Mouse (Mus musculus) heart, postnatal 0 days (tissue): ENCODE measurements around the gene Gm12248. TPM values are rescaled to one million over a fixed set of nuclear protein-coding genes. Genes with fewer than 3 reads are reported as not detected.

Experiments used
- ATAC-seq: fragments of 200-750 bp; cut with Nextera tagmentation; 2 replicates; pipeline ENCODE4 v1.8.0; 2017; ENCODE audit warnings: low read depth, moderate number of reproducible peaks, moderate library complexity; ENCODE audit not compliant: insufficient read depth
- DNase-seq: peaks from one replicate; pipeline ENCODE4 v3.0.0-alpha.2; 2016; ENCODE audit warnings: low spot score
- H3K27ac ChIP-seq: fragments of 300-500 bp; sonication (generic); 2 replicates; pipeline ENCODE4 v1.5.1; 2014; ENCODE audit warnings: low read depth, mild to moderate bottlenecking
- H3K27me3 ChIP-seq: fragments of 300-500 bp; sonication (generic); 2 replicates; pipeline ENCODE4 v1.6.1; 2014; ENCODE audit warnings: low read length, mixed read lengths; ENCODE audit not compliant: control insufficient read depth, insufficient read depth
- H3K36me3 ChIP-seq: fragments of 300-500 bp; sonication (generic); replicated peaks from 2 replicates; pipeline ENCODE4 v1.6.1; 2014; ENCODE audit warnings: low read length, mixed read lengths; ENCODE audit not compliant: control insufficient read depth, insufficient read depth
- H3K4me1 ChIP-seq: fragments of 300-500 bp; sonication (generic); 2 replicates; pipeline ENCODE4 v1.6.1; 2014; ENCODE audit warnings: antibody characterized with exemption; ENCODE audit not compliant: control insufficient read depth, insufficient read depth
- H3K4me2 ChIP-seq: fragments of 300-500 bp; sonication (generic); 2 replicates; pipeline ENCODE4 v1.6.1; 2014; ENCODE audit warnings: low read depth, mild to moderate bottlenecking, low read length, moderate library complexity
- H3K4me3 ChIP-seq: fragments of 300-500 bp; sonication (generic); 2 replicates; pipeline ENCODE4 v1.5.1; 2014; ENCODE audit warnings: low read depth, low read length
- H3K9ac ChIP-seq: fragments of 300-500 bp; sonication (generic); replicated peaks from 2 replicates; pipeline ENCODE4 v1.6.1; 2014; ENCODE audit warnings: low read depth, low read length, mixed read lengths
- H3K9me3 ChIP-seq: fragments of 300-500 bp; sonication (generic); replicated peaks from 2 replicates; pipeline ENCODE4 v1.6.1; 2016; ENCODE audit warnings: low read length; ENCODE audit not compliant: control insufficient read depth
- CTCF ChIP-seq: IDR thresholded peaks from 2 replicates; pipeline ENCODE4 v1.5.1; 2016; ENCODE audit warnings: antibody characterized with exemption, control low read depth, low read depth
- EP300 ChIP-seq: IDR thresholded peaks from 2 replicates; pipeline ENCODE4 v1.6.1; 2016; ENCODE audit warnings: antibody characterized with exemption, low read depth
- WGBS: fragments of 180-500 bp; shearing (Covaris S2); extraction: QIAGEN DNeasy Blood & Tissue Kit; methylation state at CpG from one replicate; pipeline ENCODE4 v1.1.7; 2014; 5-methylcytosine and 5-hydroxymethylcytosine counted together
- polyA plus RNA-seq: library from polyadenylated mRNA; unstranded; fragments of >200 nt; fragmentation: Nextera tagmentation; extraction: Ambion mirVana; gene quantifications from 2 replicates; pipeline ENCODE4 v1.2.1, GENCODE M21; 2015
- total RNA-seq: library from RNA; depleted of rRNA; stranded (reverse); fragments of >200 nt; gene quantifications from 2 replicates; pipeline ENCODE4 v1.2.3, GENCODE M21; 2014; ENCODE audit warnings: low replicate concordance; rRNA removed

The Gm12248 gene
- total and polyA plus RNA-seq, 2 experiments from 2014 or later = not detected

DNA sequence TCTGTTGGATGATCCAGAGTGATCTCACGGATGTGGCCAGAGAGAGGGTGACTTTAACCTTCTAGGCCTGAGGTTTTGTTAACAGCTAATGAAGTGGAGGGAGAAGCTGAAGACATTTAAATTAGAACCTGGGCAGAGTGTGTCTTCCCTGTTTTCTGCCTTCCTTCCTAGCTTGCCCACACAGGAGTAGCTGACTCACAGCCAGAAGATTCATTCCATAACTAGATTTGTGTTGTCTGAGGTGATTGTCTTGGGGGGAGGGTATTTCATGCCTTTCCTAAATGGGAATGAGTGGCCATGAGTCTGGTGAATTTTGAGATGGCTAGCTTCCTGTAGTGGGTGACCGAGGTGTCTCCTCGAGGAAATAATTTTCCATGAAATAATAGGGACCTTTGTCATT is 76.6 kb downstream of the Gm12248 start:
- Histone ChIP-seq H3K36me3 (no peaks in the 10 kb centered on the region), H3K27me3 (no peaks in the 10 kb centered on the region), H3K4me2 (no peak overlapping the region), H3K9ac (no peak overlapping the region), H3K4me3 (no peak overlapping the region), H3K27ac (peak overlapping the region; percentile 43; the same call in 1 of the 2 replicates), H3K9me3 (no peaks in the 10 kb centered on the region), H3K4me1 (peaks cover 51% of the 10 kb centered on the region)
- no peak for ATAC-seq
- DNase-seq = no peak
- WGBS = 39% methylated on average over 3 of the region's 3 CpGs
- no peak for TF ChIP-seq EP300
- TF ChIP-seq CTCF = no peak

DNA sequence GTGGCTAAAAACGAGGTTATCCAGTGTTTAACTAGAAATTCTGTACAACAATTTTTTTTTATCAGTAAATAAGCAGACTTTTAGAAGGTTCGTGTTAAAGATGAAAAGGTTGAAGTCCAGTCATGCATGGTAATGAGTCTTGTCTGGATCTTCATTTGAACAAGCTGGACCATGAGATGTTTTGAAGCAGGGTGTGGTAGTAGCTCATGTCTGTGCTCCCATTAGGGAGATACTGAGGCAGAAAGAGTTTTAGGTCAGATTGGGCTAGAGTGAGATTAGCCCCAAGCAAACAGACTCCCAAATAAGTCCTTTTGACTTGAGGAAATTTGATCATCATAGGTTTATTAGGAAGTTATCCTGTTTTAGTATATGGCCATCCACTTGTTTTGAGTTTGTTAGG is 77.6 kb downstream of the Gm12248 start:
- Histone ChIP-seq H3K27ac (no peak overlapping the region), H3K4me2 (no peak overlapping the region), H3K4me3 (no peak overlapping the region), H3K9me3 (no peaks in the 10 kb centered on the region), H3K9ac (no peak overlapping the region), H3K4me1 (peaks cover 51% of the 10 kb centered on the region), H3K27me3 (no peaks in the 10 kb centered on the region), H3K36me3 (no peaks in the 10 kb centered on the region)
- ATAC-seq (no peak), DNase-seq (no peak)
- TF ChIP-seq EP300 = no peak
- TF ChIP-seq CTCF = no peak
- 76% methylated on average over 2 of the region's 2 CpGs for WGBS

DNA sequence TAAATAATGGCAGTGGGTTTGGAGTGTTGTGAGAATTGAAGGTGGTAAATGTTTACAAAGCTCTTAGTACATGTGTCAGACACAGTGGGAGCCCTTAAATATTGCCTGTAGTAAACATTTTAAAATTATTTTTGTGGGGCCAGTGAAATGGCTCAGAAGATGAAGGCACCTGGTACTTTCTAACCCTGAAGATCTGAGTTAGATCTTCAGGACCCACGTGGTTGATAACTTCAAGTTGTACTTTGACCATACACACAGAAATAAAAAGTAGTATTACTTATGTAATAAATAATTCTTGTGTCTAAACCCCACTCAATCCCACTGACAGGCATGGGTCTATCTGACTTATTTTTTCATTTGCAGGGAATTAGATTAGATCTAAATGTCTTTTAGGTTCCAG is 78.3 kb downstream of the Gm12248 start:
- Histone ChIP-seq H3K36me3 (no peaks in the 10 kb centered on the region), H3K4me1 (peaks cover 46% of the 10 kb centered on the region), H3K27ac (no peak overlapping the region), H3K4me3 (no peak overlapping the region), H3K4me2 (no peak overlapping the region), H3K9me3 (no peaks in the 10 kb centered on the region), H3K9ac (no peak overlapping the region), H3K27me3 (no peaks in the 10 kb centered on the region)
- no peak for DNase-seq
- TF ChIP-seq EP300 = no peak
- TF ChIP-seq CTCF = no peak
- ATAC-seq = no peak
- 69% methylated on average over 1 of the region's 1 CpGs for WGBS

Other genes with a start within 250 kb of the Gm12248 start
- gene Larp1, start 84.1 kb downstream of the Gm12248 start, total RNA-seq = 18.2 and 21.8 TPM in 2 replicates
- gene Larp1, start 84.1 kb downstream of the Gm12248 start, polyA plus RNA-seq = 6.7 and 8.3 TPM in 2 replicates
- gene Cnot8, start 11.0 kb upstream of the Gm12248 start, total RNA-seq = 73.1 and 76.6 TPM in 2 replicates
- gene Cnot8, start 11.0 kb upstream of the Gm12248 start, polyA plus RNA-seq = 68.6 and 71.3 TPM in 2 replicates
- gene Gemin5, start 75.4 kb upstream of the Gm12248 start, total RNA-seq = 15.7 and 16.4 TPM in 2 replicates
- gene Gemin5, start 75.4 kb upstream of the Gm12248 start, polyA plus RNA-seq = 5.7 and 6.1 TPM in 2 replicates
- gene Mrpl22, start 78.5 kb upstream of the Gm12248 start, total RNA-seq = 50.6 and 58.4 TPM in 2 replicates
- 124 and 126 TPM in 2 replicates for gene Mrpl22, start 78.5 kb upstream of the Gm12248 start, polyA plus RNA-seq
- gene Igtp, start 106.4 kb upstream of the Gm12248 start, total RNA-seq = 7.8 and 9.8 TPM in 2 replicates
- gene Igtp, start 106.4 kb upstream of the Gm12248 start, polyA plus RNA-seq = 7.0 and 8.0 TPM in 2 replicates
- 7.7 and 8.7 TPM in 2 replicates for gene Irgm2, start 106.5 kb upstream of the Gm12248 start, total RNA-seq
- 4.6 and 5.2 TPM in 2 replicates for gene Irgm2, start 106.5 kb upstream of the Gm12248 start, polyA plus RNA-seq
- not detected in 2 replicates for gene 4930438A08Rik, start 181.7 kb upstream of the Gm12248 start, total RNA-seq
- not detected in 2 replicates for gene 4930438A08Rik, start 181.7 kb upstream of the Gm12248 start, polyA plus RNA-seq
- 8.2 and 12.6 TPM in 2 replicates for gene Zfp692, start 213.9 kb upstream of the Gm12248 start, total RNA-seq
- gene Zfp692, start 213.9 kb upstream of the Gm12248 start, polyA plus RNA-seq = 4.9 and 5.0 TPM in 2 replicates
- gene Zfp672, start 237.2 kb upstream of the Gm12248 start, total RNA-seq = 31.4 and 62.4 TPM in 2 replicates
- 53.5 and 60.8 TPM in 2 replicates for gene Zfp672, start 237.2 kb upstream of the Gm12248 start, polyA plus RNA-seq
- gene Sh3bp5l, start 237.6 kb upstream of the Gm12248 start, total RNA-seq = 30.2 and 42.9 TPM in 2 replicates
- gene Sh3bp5l, start 237.6 kb upstream of the Gm12248 start, polyA plus RNA-seq = 28.2 and 29.5 TPM in 2 replicates